Mouse (Mus musculus) cerebellum, postnatal 25 days (tissue): ENCODE results near the gene Paics.

Experiments
- DNase-seq, 2 experiments: peaks; one replicate each; pipeline ENCODE4 v3.0.0; 2021; ENCODE audit warnings: mixed read lengths in 2 of 2

Paics gene

GRCm38 (mm10) chr5:77013171-77013570 is 62.1 kb downstream of the Paics start:
- no peak for DNase-seq

DNA sequence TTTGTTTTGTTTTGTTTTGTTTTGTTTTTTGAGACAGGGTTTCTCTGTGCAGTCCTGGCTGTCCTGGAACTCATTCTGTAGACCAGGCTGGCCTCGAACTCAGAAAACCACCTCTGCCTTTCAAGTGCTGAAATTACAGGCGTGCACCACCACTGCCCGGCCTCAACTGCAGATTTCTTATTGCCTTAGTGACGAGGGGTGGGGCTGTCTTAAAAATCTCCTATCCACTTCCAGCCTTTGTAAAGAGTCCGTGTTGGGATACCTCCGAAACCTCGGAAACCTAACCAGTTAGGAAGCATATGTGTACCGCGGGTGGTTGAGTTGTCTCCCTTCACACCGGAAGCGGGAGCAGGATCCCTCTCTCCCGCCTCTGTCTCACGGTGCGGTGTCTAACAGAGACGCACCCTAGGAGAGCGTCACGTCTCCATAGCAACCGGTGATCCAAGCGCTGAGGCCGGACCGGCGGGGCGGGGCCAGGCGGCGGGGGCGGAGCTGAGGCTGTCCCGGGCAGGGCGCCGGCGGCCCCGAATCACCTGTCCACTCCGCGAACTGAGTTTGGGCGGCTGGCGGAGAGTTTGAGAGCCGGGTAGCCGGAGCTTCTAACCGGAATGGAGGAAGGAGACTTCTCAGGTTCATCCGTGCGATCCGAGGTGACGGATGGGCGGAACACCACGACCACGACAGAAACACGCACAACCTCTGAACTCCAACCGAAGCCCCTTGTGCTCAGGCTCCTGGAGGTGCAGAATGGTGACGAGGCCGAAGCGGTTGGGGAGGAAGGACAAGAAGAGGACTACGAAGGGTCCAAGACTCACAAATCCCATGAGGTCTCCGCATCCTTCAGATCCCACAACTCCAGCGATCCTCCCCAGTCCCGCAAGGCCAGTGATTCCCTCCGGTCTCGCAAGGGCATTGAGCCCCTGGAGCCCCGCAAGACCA is 64.7 kb downstream of the Paics start, which contains the start of gene Thegl:
Gene Thegl, plus strand, starts transcription at position 480 of the 939 bp plus-strand sequence.
- DNase-seq, result peak; percentile 70 to 84
